Mouse (Mus musculus) lung, postnatal 36 days (tissue): Measurements from ENCODE around the gene Stpg2.
A peak's percentile ranks its signal among the peaks of the same experiment; 100 is the strongest.
"Not testable (repeated sequence)": the region's sequence is repeated elsewhere in the genome, so short reads cannot be mapped to it uniquely, and the experiment has no call there.

Experiments
- DNase-seq: peaks from one replicate; pipeline ENCODE4 v3.0.0; 2022; ENCODE audit warnings: mixed read lengths

Gene Stpg2

DNA sequence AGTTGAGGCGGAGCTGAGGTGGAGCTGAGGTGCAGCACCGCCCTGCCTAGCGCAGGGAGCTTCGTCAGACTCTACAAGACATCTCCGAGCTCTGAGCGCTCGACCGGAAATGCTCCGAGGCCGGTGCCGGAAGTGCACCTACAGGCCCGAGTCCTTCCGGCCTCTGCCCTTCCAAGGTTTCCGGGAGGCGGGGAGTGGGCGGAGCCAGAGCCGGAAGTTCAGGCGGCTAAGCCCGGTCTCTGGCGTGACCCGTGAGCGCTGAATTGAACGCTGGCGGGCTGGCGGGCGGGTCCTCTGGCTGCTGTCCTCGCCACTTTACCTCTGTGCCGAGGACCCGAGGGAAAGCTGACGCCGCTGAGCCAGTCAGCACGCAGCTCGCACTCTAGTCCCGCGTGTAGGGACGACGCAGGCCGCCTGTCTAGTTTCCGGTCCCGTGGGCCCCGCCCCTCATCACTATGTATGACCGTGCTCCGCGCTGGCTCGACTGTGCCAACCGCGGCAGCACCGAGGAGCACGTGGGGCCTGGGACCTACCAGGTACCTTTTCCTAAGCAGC is at the start of gene Stpg2:
Gene Stpg2 (plus strand): TSS at position 251 of the 555 bp plus-strand sequence.
- DNase-seq: peak; percentile 86

DNA sequence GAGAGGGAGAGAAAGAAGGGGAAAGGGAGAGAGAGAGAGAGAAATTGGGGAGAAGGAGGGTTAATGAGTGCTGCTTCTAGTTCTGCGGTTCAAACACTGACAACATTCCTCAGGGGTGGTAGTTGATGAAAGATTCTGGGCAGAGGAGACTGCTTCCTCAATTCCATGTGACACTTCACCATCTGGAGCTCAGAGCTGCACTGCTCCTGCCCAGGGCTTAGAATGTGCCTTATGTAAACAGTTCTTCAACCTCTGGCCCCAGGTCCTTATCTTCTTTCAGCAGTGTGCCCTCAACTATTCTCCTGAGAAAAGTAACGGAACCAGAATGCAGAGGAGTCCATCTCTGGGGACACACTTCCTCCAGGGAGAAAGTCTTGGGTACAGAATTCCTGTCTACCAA is 43.3 kb upstream of the Stpg2 start:
- peak; percentile 14 for DNase-seq

DNA sequence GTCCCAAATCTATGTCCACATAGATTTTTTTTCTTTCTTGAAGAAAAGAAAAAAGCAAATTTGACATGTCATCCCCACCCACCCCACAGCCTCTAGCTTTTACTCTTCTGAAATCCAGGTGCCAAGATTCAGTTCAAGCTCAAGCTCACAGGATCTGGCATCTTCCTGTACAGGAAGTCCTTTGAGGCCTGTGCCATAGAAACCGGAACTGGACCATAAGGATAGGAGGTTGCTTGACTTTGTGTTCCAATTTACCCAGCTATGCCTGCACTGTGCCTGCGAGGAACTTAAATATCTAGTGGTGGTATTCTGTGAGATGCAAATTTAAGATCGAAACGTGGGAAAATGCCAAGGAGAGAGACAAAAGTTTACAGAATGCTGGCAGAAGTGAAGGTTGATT is 42.8 kb upstream of the Stpg2 start:
- DNase-seq: no peak

DNA sequence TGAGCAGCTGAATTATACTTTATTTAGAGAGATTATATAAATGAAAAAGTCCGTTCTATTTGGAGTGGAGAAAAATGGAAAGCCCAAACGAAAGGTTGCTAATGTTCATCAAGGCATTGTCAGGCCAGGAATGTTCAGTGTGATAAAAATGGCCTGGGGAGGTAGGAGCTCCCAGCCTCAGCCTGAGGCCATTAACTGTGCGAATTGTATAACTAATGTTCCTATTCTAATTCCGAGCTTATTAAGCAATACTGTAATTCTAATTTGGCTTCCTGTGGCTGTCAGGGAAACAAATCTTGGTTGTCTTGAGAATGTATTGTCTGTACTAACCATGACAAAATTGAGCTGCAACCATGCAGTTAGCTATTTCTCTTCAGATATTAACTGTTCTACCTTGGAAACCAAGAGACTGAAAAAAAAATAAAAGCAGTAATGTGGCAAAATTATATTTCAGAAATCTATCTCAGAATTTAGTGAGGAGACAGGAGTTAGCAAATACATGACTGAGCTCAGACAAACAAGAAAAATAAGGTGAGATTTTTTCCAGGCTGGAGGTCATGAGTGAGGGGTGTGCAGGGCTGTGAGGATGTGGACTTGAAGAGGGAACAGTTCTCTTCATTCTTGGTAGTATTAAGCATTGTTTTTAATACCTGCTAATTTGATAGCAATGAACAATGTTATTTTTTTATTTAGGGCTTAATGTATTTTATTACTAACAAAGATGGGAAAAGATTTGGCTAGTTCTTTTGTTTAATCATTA is 36.8 kb upstream of the Stpg2 start:
- DNase-seq: no peak

DNA sequence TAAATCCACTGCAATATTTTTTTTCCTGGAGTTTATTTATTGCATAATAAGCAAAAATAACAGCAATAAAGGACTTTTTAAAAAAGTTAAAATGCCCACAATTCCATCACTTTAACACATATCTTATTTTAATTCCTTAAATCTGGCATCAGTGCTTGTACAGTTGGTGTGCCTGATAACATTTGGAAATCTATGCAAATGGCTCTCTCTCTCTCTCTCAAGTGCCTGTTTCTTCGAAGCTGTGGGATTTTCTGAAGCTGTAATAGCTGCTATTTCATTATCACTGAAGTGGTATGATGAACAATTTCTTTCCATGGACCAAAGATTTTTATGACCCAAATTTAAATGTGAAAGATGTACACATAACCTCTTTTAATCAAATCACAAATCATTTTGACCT is 35.8 kb upstream of the Stpg2 start:
- DNase-seq: no peak

DNA sequence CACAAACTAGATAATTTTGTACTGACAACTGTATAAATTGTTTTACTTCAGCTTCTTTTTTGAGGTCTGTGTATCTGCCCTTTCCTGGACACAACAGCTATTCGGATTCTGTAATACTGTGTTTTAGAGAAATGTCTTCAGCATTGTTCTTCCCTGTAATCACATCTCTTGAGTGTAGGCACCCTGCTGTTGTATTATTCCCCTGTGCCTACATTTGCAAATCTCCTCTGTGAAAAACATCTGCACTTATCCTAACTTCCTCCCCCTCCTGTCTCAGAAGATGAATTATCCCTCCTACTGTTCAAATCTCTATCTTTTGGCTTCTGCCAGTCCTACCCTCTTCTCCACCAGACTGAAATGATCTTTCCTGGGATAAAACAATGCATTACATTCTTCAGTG is 28.6 kb upstream of the Stpg2 start:
- DNase-seq: no peak

DNA sequence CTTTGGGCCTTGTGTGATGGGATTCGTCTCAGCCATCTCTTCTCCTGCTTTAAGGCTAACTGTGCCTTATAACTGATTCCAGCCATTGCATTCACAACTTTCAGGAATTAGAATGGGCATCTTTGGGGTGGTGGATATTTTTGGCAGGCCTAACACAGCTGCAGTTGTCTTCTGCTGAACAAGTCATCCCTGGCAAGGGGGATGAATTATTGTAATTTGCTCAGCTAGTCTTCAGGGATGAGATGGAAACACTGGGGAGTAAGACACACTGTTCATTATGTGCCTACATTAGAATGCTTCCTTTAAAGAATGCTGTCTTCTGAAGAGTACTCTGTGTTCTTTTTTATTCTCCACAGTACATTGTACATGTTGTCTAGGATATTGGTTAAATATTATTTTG is 14.0 kb upstream of the Stpg2 start:
- DNase-seq: no peak

DNA sequence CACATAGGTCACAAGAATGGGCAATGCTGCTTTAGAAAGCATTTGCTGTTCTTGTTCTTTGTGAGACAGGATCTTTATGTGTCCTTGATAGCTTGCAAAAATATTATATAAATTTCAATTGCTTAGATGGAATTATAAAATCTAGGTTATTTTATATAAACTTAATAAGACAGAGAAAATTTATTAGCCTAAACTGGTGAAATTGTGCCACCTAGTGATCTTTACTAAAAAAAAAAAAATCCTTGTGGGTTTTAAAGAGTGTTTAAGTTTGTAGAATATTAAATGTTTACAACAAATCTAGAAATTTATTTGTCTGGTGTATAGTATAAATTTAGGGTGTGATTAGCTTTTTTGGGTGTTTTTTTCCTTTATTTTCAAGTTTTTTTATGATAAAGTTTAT is 11.6 kb upstream of the Stpg2 start:
- no peak for DNase-seq

DNA sequence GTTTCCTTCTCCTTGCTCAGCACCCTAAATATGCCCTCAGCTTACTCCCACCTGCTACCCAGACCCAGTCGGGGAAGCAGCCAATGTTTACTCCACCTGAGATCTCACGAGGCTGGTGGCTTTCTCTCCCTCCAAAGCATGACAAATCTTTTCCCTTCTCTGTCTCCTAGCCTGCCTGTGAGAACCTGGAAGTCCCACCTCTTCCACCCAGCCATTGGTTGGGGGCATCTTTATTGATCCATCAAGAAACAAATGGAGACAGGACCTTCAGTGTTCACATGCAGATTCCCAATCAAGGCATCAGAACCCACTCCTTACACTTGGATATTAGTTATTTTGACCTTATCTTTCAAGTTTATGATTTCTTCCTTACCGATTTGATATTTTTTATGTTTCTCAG is 7.1 kb upstream of the Stpg2 start:
- no peak for DNase-seq

DNA sequence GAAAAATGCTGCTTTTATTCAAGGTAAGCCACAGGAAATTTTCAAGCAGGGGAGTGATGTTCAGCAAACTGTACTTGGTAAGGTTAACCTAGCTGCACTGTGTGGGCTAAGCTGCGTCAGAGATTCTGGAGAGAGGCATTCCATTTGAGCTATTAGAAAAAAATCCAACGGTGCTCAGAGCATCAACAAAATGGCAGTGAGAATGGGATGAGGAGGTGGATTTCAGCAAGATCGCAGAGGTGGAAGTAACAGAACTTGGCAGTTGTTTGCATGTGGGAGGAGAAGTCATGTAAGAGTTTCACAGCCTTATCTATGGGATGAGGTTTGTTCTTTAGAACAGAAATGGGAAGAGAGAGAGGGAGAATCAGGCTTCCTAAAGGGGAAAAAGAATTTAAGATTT is 5.2 kb upstream of the Stpg2 start:
- no peak for DNase-seq

DNA sequence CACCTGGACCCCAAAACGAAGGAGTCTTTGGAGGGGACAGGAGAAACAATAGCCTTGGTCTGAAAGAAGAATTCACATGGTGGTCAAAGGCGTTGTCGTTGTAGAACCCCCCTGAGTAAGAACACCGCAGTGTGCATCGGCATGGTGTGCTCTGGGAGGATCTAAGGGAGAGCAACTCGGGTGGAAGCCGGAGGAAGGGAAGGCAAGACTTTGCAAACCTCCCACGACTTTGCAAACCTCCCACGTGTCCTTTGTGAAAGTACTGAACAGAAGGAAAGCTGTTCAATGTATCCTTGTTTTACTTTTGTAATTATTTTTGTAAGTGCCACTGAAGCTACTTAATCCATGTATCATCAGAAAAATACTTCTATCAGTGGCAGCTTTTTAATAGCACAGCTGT is 11.5 kb downstream of the Stpg2 start:
- DNase-seq: no peak

DNA sequence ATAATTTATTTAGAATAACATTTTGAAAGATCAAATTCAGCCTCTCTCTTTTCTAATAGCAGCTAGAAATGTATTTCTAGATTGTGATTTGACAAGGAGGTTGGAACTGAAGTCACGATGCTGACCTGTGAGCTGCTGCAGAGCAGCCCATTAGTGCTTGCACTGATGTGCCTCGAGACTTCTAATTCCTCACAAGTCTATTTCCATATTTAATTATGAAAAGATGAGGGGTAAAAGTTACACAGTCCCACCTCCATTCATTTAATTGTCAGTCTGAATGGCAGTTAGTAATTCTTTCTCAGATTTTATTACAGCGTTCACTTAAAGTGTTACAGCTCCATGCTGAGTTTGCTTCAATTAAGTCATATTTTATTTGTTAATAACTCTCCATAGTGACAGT is 19.6 kb downstream of the Stpg2 start:
- no peak for DNase-seq

DNA sequence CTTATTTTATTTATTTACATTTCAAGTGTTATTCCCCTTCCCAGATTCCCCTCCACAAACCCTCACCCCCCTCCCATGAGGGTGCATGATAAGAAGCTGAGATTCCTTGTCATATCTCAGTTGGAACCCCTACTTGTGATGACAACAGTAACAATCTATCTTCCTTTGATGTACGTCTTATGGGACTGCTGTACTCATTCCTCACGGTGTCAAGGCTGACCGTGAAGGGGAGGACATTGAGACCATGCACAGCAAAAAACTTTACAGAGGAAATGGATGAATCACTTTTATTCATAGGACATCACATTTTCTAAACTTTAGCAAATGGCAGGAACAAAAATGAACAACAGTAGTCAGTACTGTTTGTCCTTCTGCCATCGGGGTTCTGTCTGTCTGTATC is 21.3 kb downstream of the Stpg2 start:
- no peak for DNase-seq

DNA sequence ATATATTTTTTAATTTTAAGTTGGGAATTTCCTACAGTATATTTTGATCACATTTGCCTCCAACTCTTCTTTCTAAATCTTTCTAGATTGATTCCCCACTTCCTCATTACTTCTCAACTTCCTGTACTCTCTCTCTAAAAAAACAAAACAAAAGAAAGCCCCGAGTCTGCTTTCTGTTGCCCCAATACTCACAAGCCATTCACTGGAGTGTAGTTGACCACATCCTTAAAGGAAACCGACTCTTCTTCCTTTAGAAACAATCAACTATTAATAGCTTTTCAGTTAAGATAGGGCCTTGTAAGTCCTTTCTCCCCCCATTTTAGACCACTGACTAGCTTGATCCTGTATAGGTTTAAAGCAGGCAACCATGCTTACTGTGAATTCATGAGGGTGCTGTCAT is 39.7 kb downstream of the Stpg2 start:
- DNase-seq: no peak

DNA sequence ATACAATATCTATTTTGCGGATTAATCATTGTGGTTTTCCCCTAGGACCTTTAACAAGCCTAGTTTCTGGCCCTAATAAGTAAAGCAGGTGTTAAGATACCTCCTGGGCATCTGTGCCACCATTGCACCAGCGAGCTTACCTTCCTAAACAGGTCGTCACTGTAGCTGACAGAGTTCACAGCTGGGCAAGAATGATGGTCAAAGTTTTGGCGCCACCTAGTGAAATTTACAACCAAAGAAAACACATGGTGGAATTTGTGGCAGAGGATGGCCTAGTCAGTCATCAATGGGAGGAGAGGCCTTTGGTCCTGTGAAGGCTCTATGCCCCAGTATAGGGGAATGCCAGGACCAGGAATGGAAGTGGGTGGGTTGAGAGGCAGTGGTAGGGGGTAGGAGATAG is 41.0 kb downstream of the Stpg2 start:
- peak; percentile 34 for DNase-seq

DNA sequence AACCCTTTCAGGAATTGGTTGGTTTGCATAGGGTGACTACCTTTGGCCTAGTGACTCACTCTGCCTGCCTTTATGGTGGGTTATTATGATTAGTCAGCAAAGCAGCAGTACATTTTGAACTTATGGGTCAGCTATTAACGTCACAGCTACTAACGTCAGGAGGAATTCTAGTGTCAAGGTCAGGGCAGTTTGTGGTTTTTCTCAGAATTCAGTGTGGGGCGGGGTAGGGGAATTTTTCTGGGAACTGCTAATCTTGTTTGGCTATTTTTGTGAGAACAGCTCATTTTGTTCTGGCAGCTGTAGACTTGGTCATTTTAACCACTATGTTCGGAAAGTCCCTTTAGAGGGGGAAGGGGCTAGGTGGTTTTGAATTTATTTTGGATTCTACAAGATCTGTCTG is 56.9 kb downstream of the Stpg2 start:
- DNase-seq: not testable (repeated sequence)

DNA sequence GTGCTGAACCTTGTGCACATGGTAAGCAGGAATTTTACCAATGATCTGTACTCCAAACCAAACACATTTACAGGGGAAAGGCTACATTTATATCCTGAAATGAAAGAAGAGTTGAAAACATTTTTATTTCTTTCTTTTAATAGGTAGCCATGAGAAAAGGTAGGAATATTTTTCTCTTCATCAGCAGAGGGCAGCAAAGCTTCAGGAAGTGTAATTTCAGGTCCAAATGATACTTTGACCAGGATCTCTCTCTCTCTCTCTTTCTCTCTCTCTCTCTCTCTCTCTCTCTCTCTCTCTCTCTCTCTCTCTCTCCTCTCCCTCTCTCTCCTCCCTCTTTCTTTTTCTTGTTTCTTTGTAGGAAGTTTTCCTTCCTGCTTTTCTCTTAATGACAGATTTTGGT is 92.4 kb downstream of the Stpg2 start:
- DNase-seq: peak; percentile 5

DNA sequence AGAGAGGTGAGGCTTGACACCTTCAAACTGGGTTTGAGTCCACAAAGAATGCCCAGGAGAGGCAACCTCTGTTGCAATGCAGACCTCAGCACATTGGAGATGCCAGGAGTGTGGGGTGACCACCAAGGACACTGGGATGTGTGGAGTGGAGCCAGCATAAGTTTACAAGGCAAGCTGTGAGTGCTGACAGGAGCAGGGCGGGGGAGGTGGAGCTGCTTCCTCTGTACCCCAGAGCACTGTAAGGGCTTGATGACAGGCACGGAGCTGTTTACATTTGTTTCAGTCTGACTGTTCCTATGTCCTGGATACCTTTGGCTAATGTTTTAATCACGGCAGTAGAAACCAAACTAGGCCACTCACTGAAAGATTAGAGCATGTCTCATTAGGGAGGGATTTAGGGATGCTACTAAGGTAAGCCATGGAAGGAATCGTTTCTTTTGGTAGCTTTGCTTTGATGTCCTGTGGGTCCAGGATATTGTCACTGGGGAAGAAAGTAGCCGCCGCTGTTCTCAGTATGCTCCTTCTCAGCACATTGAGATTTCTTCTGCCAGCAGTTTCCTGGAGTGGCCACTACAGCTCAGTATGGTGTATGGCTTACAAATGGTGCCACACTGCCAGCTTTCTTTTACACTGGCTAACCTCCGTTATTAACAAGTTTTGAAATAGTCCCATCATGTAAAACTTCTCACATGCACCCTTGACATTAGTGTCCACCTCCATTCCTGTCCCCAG is 102.8 kb downstream of the Stpg2 start:
- no peak for DNase-seq

DNA sequence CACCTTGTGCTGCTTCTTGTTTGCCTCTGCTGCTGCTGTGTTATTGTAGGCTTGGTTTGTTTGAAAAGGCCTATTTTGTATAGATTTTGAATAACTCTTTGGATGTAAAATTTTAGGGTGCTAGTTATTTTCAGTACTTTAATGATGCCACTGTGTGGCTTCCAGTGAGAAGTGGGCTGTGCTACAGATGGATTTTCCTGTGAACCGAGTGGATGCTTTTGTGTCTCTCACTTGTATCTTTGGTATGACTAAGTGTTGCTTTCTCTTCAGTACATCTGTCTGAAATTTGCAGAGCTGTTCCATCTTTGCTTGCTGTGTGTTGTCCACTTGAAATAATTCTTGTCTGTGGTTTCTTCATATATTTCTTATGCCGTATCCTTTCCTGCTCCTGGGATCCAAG is 106.2 kb downstream of the Stpg2 start:
- DNase-seq: no peak

DNA sequence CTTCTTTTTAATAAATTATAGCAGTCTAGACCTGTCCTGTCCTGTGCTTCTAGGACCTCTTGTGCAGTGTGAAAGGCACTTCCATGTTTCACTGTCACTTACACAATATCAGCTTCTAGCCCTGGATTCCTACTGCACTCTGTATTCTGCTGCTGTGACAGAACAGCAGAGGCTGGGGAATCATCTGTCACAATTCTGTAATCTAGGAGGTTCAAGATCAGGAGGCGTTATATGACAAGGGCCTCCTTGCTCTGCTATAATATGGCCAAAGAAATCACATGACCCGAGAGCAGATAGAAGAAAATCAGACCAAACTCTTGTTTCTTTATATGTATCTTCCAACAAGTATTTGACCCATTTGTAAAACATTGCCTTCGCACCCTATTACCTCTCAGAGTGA is 175.0 kb downstream of the Stpg2 start:
- DNase-seq: no peak

DNA sequence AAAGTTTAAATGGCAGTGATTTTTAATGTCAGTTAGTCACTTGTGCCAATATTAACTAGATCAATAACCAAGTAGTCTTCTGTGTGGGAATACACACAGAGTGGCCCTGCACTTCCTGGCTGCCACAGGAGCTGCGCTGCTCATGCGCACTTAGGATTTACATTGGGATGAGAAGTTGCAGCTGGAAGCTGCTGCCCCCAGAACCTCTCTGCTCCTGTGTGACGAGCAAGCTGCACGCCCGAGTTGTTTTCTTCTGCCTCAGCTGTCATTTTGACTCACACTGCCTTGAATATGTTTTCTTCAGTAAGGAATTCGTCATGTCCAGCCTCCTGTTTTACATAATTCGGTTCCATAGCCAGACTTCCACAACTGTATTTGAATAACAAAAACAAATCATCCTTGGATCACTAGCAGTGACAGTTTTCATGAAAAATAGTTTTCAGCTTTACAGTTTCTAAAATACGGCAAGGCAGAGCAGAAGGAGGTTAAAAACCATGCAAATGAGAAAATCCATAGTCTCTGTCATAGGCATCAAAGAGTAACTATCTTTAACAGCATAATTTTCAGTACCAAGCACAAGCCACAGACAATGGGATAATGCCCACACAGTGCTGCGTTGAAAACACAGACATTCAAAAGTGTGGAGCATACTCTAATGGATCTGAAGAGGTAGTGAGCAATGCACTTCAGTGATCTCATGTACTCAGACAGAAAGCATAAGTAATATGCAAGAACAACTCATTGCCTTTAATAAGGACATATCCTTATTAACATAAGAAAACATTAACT is 191.8 kb downstream of the Stpg2 start:
- no peak for DNase-seq

DNA sequence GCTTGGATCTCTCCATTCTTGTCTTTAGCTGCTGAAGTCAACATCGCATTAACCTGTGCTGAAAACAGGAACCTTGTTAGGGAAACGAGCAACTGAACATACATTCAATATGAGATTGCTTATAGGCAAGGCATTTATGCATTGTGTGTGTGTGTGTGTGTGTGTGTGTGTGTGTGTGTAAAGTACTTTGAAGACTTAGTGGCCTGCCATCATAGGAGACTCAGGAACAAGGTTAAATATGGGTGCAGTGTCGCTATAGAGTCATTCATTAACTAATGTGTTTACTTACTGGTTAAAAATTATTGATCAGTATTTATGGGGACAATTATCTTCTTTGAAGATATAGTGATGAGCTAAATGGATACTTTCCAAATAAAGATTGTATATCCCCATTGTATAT is 199.2 kb downstream of the Stpg2 start:
- no peak for DNase-seq

DNA sequence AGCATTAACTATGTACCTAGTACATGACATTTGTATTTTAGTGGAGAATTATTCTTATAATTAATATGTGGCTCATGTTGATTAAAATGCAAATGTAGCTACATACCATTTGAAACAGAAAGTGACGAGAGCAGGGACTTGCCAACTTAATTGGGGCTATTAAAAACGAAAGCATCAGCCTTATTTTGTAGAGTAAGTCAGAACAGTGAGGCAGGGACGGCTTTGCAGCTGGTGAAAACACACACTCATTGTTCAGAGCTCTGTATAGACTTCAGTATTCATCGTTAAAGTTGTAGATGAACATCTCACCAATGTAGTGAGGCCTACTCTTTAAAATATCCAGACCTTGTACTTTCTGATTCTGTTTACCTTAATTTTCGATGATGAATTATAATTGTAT is 213.6 kb downstream of the Stpg2 start:
- DNase-seq: no peak

DNA sequence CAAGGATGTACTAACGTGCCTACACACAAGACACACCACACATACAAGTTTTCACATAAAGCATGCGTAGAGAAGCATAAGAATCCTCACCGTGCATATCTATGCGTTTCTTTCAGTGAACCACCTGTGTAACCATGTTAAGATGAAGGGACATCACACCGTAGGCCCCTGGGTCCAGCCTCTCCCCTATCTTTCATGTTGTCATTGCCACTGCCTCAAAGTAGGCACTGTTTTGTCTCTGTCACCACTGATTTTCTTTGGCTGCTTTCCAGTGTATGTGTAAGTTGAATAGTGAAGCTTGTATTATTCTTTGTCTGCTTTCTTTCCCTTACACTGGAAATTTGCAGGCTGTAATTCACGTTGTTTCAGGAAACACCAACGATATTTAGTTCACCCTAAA is 236.7 kb downstream of the Stpg2 start:
- no peak for DNase-seq
